Comparison of ENCODE assay signal across 8 mouse cellular contexts in the genomic region with DNA sequence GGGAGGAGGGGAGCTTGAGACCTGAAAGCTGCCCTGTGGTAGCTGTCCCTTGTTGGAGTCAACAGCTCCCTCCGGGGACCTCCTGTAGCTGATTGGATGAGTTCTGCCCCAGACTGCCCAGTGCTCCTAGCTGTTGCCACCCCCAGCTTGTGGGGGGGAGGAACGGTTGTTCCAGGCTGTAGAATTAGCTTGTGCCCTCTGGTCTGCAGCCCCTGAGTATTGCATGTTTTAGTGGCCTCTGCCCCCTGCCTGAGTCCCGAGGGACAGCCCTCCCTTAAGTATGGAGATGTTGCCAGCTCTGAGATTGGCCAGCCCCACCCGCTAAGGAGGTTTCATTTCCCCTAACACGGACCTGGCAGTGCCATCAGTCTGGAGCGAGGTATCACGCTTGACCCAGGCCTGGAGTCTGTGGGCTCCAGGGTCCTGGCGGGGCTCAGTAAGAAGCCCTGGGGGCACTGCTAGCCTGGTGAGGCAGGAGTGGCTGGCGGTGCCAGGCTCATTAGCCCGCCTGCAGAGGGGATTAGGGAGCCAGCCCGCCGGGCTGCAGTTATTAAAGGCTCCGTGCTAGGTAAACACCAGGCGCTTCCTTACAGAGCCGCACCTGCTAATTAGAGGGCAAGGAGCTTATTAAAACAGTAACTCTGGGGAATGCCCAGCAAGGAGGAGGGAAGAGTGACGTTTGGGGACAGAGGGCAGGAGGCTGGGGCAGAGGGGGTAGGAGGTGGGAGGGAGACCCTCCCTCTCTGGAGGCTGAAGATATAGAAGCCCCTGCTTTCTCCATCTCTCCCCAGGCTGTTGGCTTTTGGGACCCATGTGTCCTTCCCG.
DNase-seq lines count a peak whose midpoint lies in the region; ATAC-seq and TF ChIP-seq lines count a peak whose summit lies in the region.

No protein-coding gene starts in this region.

- H3K9ac ChIP-seq in hindbrain, embryonic 15.5 days = 0 out of 2 replicates have a peak overlapping the region, but pooled peaks have one; percentile 12

- peaks cover 13% of the 10 kb centered on the region for H3K4me1 ChIP-seq in lung, adult 2 months (ENCODE audit: control insufficient read depth, insufficient read depth, low read length)
- peaks cover 34% of the 10 kb centered on the region for H3K4me1 ChIP-seq in hindbrain, embryonic 15.5 days (replicated peaks)
- peaks cover 44% of the 10 kb centered on the region for H3K4me1 ChIP-seq in thymus, adult 2 months (replicated peaks; ENCODE audit: control insufficient read depth, insufficient read depth, low read length)

- H3K27me3 ChIP-seq in hindbrain, embryonic 15.5 days = no peaks in the 10 kb centered on the region
- H3K27me3 ChIP-seq in thymus, adult 2 months (ENCODE audit: control insufficient read depth, insufficient read depth, low read length) = no peaks in the 10 kb centered on the region

- TF ChIP-seq CTCF in lung, adult 2 months (IDR thresholded peaks at IDR 0.05; ENCODE audit: insufficient read depth, low read length) = no peak
- TF ChIP-seq CTCF in thymus, adult 2 months (IDR thresholded peaks at IDR 0.05; ENCODE audit: borderline replicate concordance, control insufficient read depth, extremely low read depth, insufficient read depth, low read length, poor library complexity) = no peak

- H3K36me3 ChIP-seq in hindbrain, embryonic 15.5 days = no peaks in the 10 kb centered on the region
- no peaks in the 10 kb centered on the region for H3K36me3 ChIP-seq in thymus, adult 2 months (ENCODE audit: control insufficient read depth, insufficient read depth, low read length)

- H3K9me3 ChIP-seq in hindbrain, embryonic 15.5 days = no peaks in the 10 kb centered on the region

- TF ChIP-seq POLR2A in lung, adult 2 months (IDR thresholded peaks at IDR 0.05; ENCODE audit: borderline replicate concordance, extremely low read depth, low read depth, low read length) = no peak
- TF ChIP-seq POLR2A in thymus, adult 2 months (IDR thresholded peaks at IDR 0.05; ENCODE audit: control insufficient read depth, extremely low read depth, insufficient read depth, low read length, poor library complexity) = no peak

- peak; percentile 34 for DNase-seq in lung, adult 2 months
- no peak for DNase-seq in lung, postnatal 14 days
- DNase-seq in embryo, embryonic 11.5 days (ENCODE audit: low read depth, low spot score) = peak; percentile 26
- DNase-seq in spleen, postnatal 36 days (ENCODE audit: low spot score in 2 of 2) = peak; percentile 81 to 83
- no peak for DNase-seq in layer of hippocampus, adult 11-12 months (ENCODE audit: low spot score)
- DNase-seq in thymus, adult 2 months = no peak

- H3K4me3 ChIP-seq in lung, adult 2 months (replicated peaks; ENCODE audit: extremely low read depth, low read depth, low read length) = no peak overlapping the region
- H3K4me3 ChIP-seq in hindbrain, embryonic 15.5 days = no peak overlapping the region
- no peak overlapping the region for H3K4me3 ChIP-seq in thymus, adult 2 months (ENCODE audit: control insufficient read depth, insufficient read depth, low read length)

- 14% methylated on average over 17 of the region's 17 CpGs for WGBS in lung, adult 2 months
- 4% methylated on average over 17 of the region's 17 CpGs for WGBS in hindbrain, embryonic 15.5 days
- 19% methylated on average over 17 of the region's 17 CpGs for WGBS in thymus, adult 2 months

- peak overlapping the region; percentile 75 for H3K27ac ChIP-seq in hindbrain, embryonic 15.5 days (replicated peaks)
- H3K27ac ChIP-seq in thymus, adult 2 months (ENCODE audit: control insufficient read depth, insufficient read depth, low read length) = no peak overlapping the region

- ATAC-seq in hindbrain, embryonic 15.5 days (ENCODE audit: low FRiP score, low read depth) = peak; percentile 33; the same call in 1 of the 2 replicates
- ATAC-seq in megakaryocyte, adult 5-6 weeks (ENCODE audit: poor library complexity, severe bottlenecking) = peak; percentile 72

- peak overlapping the region; percentile 14 for H3K4me2 ChIP-seq in hindbrain, embryonic 15.5 days

Comparison
In these comparisons a context has a peak if more than half of its experiments do, and no peak if none do; other contexts are left out.
1. DNase-seq: peak in lung, adult 2 months (single experiment), embryo, embryonic 11.5 days (single experiment) and spleen, postnatal 36 days (2 of 2); none in lung, postnatal 14 days (single experiment), layer of hippocampus, adult 11-12 months (single experiment) and thymus, adult 2 months (single experiment).